ENCODE assay signal across 29 mouse cellular contexts in the genomic region with DNA sequence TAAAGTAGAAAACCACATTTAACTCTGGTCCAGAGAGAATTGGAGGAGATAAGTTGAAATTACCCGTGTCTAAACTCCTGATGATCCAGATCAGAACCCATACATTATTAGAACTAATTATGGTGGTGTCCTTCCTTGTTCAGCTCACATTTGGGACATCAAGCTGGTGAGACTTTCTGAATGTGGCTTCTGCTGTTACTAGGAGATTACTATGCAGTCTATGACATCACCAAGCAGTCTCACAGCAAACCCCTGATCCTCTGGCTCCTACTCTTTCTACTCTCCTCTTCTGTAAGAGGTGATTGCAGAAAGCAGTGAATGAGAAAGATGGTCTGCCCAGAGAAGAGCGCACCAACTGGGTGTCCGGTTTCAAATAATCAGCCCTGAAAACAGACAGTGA.
A peak's percentile ranks its signal among the peaks of the same experiment; 100 is the strongest.
DNase-seq lines count a peak whose midpoint lies in the region; ATAC-seq and TF ChIP-seq lines count a peak whose summit lies in the region.
"Had no signal": no experiment of that assay in that cellular context is flagged by ENCODE, and none has a peak within 500 bp of the region (broad histone marks: within the 10 kb centered on the region; RNA-seq: fewer than 3 reads in every experiment).

No protein-coding gene starts in this region.

- no peaks in the 10 kb centered on the region for H3K27me3 ChIP-seq in testis, adult 2 months (ENCODE audit: control insufficient read depth, insufficient read depth, low read length)
- no peaks in the 10 kb centered on the region for H3K27me3 ChIP-seq in erythroblast, embryonic 14.5 days (ENCODE audit: control insufficient read depth)
- no peaks in the 10 kb centered on the region for H3K27me3 ChIP-seq in liver, embryonic 15.5 days
- no peaks in the 10 kb centered on the region for H3K27me3 ChIP-seq in kidney, adult 2 months (replicated peaks; ENCODE audit: control insufficient read depth, insufficient read depth, low read length)
- H3K27me3 ChIP-seq: forebrain, embryonic 15.5 days; heart, embryonic 12.5 days; hindbrain, embryonic 13.5 days; limb, embryonic 13.5 days; midbrain, embryonic 15.5 days; neural tube, embryonic 15.5 days; stomach, embryonic 15.5 days had no signal

- no peak overlapping the region for H3K27ac ChIP-seq in testis, adult 2 months (ENCODE audit: control insufficient read depth, insufficient read depth, low read depth, low read length)
- H3K27ac ChIP-seq in liver, embryonic 15.5 days (replicated peaks), result peak overlapping the region; percentile 93
- H3K27ac ChIP-seq in kidney, adult 2 months (ENCODE audit: insufficient read depth, low read depth, low read length), result no peak overlapping the region
- H3K27ac ChIP-seq: forebrain, embryonic 15.5 days; heart, adult 2 months; hindbrain, embryonic 13.5 days; limb, embryonic 13.5 days; macrophage; midbrain, embryonic 10.5 days; midbrain, embryonic 15.5 days; neural tube, embryonic 15.5 days; stomach, embryonic 15.5 days had no signal

- WGBS in liver, embryonic 15.5 days (ENCODE audit: insufficient replicate concordance), result 59% methylated on average over 3 of the region's 3 CpGs
- 94% methylated on average over 3 of the region's 3 CpGs for WGBS in kidney, adult 2 months

- no peak for TF ChIP-seq CTCF in testis, adult 2 months (IDR thresholded peaks at IDR 0.05; ENCODE audit: control insufficient read depth, insufficient read depth, insufficient replicate concordance, low read depth, low read length)
- no peak for TF ChIP-seq CTCF in kidney, adult 2 months (conservative IDR thresholded peaks at IDR 0.05; ENCODE audit: insufficient read depth, insufficient read length, low read depth, low read length)

- H3K9me3 ChIP-seq in erythroblast, embryonic 14.5 days (ENCODE audit: control insufficient read depth, low read length), result peaks cover 7% of the 10 kb centered on the region
- H3K9me3 ChIP-seq in liver, embryonic 15.5 days (replicated peaks), result no peaks in the 10 kb centered on the region
- H3K9me3 ChIP-seq: forebrain, embryonic 15.5 days; hindbrain, embryonic 13.5 days; midbrain, embryonic 10.5 days; midbrain, embryonic 15.5 days; neural tube, embryonic 15.5 days; stomach, embryonic 15.5 days had no signal

- no peaks in the 10 kb centered on the region for H3K4me1 ChIP-seq in testis, adult 2 months (ENCODE audit: control insufficient read depth, insufficient read depth, low read length)
- H3K4me1 ChIP-seq in erythroblast, embryonic 14.5 days (ENCODE audit: control insufficient read depth), result peaks cover 89% of the 10 kb centered on the region
- H3K4me1 ChIP-seq in liver, embryonic 15.5 days (replicated peaks), result peaks cover 68% of the 10 kb centered on the region
- H3K4me1 ChIP-seq in kidney, adult 2 months (ENCODE audit: control insufficient read depth, insufficient read depth, low read length), result no peaks in the 10 kb centered on the region
- H3K4me1 ChIP-seq: midbrain, embryonic 10.5 days had no signal

- H3K36me3 ChIP-seq in testis, adult 2 months (ENCODE audit: control insufficient read depth, insufficient read depth, low read length), result no peaks in the 10 kb centered on the region
- peaks cover 18% of the 10 kb centered on the region for H3K36me3 ChIP-seq in erythroblast, embryonic 14.5 days (ENCODE audit: control insufficient read depth)
- H3K36me3 ChIP-seq in liver, embryonic 15.5 days (replicated peaks), result no peaks in the 10 kb centered on the region; the same call in 1 of the 2 replicates
- H3K36me3 ChIP-seq in kidney, adult 2 months (ENCODE audit: control insufficient read depth, insufficient read depth, low read length), result no peaks in the 10 kb centered on the region
- H3K36me3 ChIP-seq: forebrain, embryonic 15.5 days; heart, embryonic 12.5 days; hindbrain, embryonic 13.5 days; limb, embryonic 13.5 days; midbrain, embryonic 10.5 days; midbrain, embryonic 15.5 days; neural tube, embryonic 15.5 days; stomach, embryonic 15.5 days had no signal

- peak overlapping the region; percentile 35 for H3K9ac ChIP-seq in liver, embryonic 15.5 days
- H3K9ac ChIP-seq: forebrain, embryonic 15.5 days; heart, embryonic 12.5 days; hindbrain, embryonic 13.5 days; limb, embryonic 13.5 days; midbrain, embryonic 15.5 days; neural tube, embryonic 15.5 days; stomach, embryonic 15.5 days had no signal

- H3K4me3 ChIP-seq in testis, adult 2 months (ENCODE audit: control insufficient read depth, low read depth, low read length), result peak overlapping the region; percentile 35; the same call in 1 of the 2 replicates
- peak overlapping the region; percentile 40 for H3K4me3 ChIP-seq in erythroblast, embryonic 14.5 days (replicated peaks)
- 0 out of 2 replicates have a peak overlapping the region, but pooled peaks have one; percentile 8 for H3K4me3 ChIP-seq in liver, embryonic 15.5 days (replicated peaks)
- H3K4me3 ChIP-seq in kidney, adult 2 months (ENCODE audit: insufficient read depth, low read depth, low read length), result no peak overlapping the region
- H3K4me3 ChIP-seq: forebrain, embryonic 15.5 days; heart, adult 2 months; heart, embryonic 12.5 days; hindbrain, embryonic 13.5 days; limb, embryonic 13.5 days; midbrain, embryonic 10.5 days; midbrain, embryonic 15.5 days; neural tube, embryonic 15.5 days; stomach, embryonic 15.5 days had no signal

- H3K4me2 ChIP-seq in liver, embryonic 15.5 days, result peak overlapping the region; percentile 62
- H3K4me2 ChIP-seq: forebrain, embryonic 15.5 days; heart, embryonic 12.5 days; hindbrain, embryonic 13.5 days; limb, embryonic 13.5 days; midbrain, embryonic 15.5 days; neural tube, embryonic 15.5 days; stomach, embryonic 15.5 days had no signal

- peak; percentile 67 for ATAC-seq in liver, embryonic 15.5 days (ENCODE audit: insufficient read depth)
- ATAC-seq: forebrain, embryonic 15.5 days; midbrain, embryonic 15.5 days had no signal

- intact Hi-C loops in left cerebral cortex, postnatal 25 days (cut with DNase I), result no loop called here

- no peak for TF ChIP-seq POLR2A in testis, adult 2 months (IDR thresholded peaks at IDR 0.05; ENCODE audit: control insufficient read depth, low read depth, low read length)
- TF ChIP-seq POLR2A in kidney, adult 2 months (IDR thresholded peaks at IDR 0.05; ENCODE audit: low read depth, low read length), result no peak

- no peak for DNase-seq in testis, postnatal 10 days (ENCODE audit: low spot score)
- DNase-seq in left cerebral cortex, postnatal 25 days (ENCODE audit: low spot score in 2 of 2), result no peak
- no peak for DNase-seq in thymus, adult 18-20 months
- DNase-seq in kidney, adult 2 months, result no peak
- DNase-seq in urinary bladder, postnatal 4 days (ENCODE audit: low spot score in 2 of 2), result no peak
- DNase-seq: adrenal gland, adult 2 months; cerebellum, adult 11 months; cerebellum, postnatal 10 days; heart, adult 2 months; heart, postnatal 4 days; kidney, postnatal 25 days; lung, adult 2 months; lung, postnatal 10 days; retina, postnatal 1 day; right cerebral cortex, postnatal 14 days; thymus, adult 2 months; thymus, postnatal 4 days had no signal
